Mouse (Mus musculus) CH12.LX (cell line): Measurements from ENCODE around the gene 1110008L16Rik. TPM values are rescaled to one million over a fixed set of nuclear protein-coding genes. Genes with fewer than 3 reads are reported as not detected.
"Not testable (repeated sequence)": the region's sequence is repeated elsewhere in the genome, so short reads cannot be mapped to it uniquely, and the experiment has no call there.

Experiments
- DNase-seq: peaks from one replicate; pipeline ENCODE4 v3.0.0-alpha.2; 2013; ENCODE audit errors: extremely low read depth
- H3K27ac ChIP-seq: 2 replicates; pipeline ENCODE4 v1.5.1; 2012; ENCODE audit warnings: low read depth, mild to moderate bottlenecking, control low read depth, moderate library complexity; ENCODE audit not compliant: insufficient read depth
- H3K27me3 ChIP-seq: replicated peaks from 2 replicates; pipeline ENCODE3; 2012; ENCODE audit warnings: inconsistent platforms
- H3K36me3 ChIP-seq, 2 experiments: replicated peaks in 1 of 2; 2 replicates each; pipeline versions ENCODE3 to v1.6.1; 2012; ENCODE audit warnings: inconsistent platforms in 1 of 2, low read length in 1 of 2, mild to moderate bottlenecking in 1 of 2, mixed read lengths in 1 of 2, moderate library complexity in 1 of 2; ENCODE audit not compliant: control insufficient read depth in 1 of 2, insufficient read depth in 1 of 2
- H3K4me1 ChIP-seq, 2 experiments: 2 replicates each; pipeline ENCODE4 v1.6.1; 2012; ENCODE audit warnings: inconsistent platforms in 1 of 2, moderate library complexity in 1 of 2; ENCODE audit not compliant: insufficient read depth in 2 of 2, control insufficient read depth in 1 of 2
- H3K4me2 ChIP-seq: 2 replicates; pipeline ENCODE4 v1.6.1; 2012; ENCODE audit warnings: low read depth, mild to moderate bottlenecking, control low read depth; ENCODE audit not compliant: poor library complexity, insufficient read depth, severe bottlenecking
- H3K4me3 ChIP-seq, 3 experiments: fragments of 150-350 bp in 1 of 3; sonication (generic) in 1 of 3; replicated peaks in 1 of 3; 2 replicates each; pipeline versions ENCODE3 to v1.5.1; 2011 to 2012; ENCODE audit warnings: low read depth in 2 of 3, low read length in 2 of 3, mild to moderate bottlenecking in 2 of 3, moderate library complexity in 2 of 3, control low read depth in 1 of 3, improper control_type of control experiment in 1 of 3, inconsistent platforms in 1 of 3, mixed read lengths in 1 of 3; ENCODE audit not compliant: poor library complexity in 1 of 3
- H3K79me2 ChIP-seq: replicated peaks from 2 replicates; pipeline ENCODE4 v1.6.1; 2012; ENCODE audit warnings: mild to moderate bottlenecking, moderate library complexity; ENCODE audit not compliant: control insufficient read depth, poor library complexity, insufficient read depth, severe bottlenecking; ENCODE audit errors: extremely low read depth
- H3K9ac ChIP-seq: 2 replicates; pipeline ENCODE4 v1.6.1; 2012; ENCODE audit warnings: low read depth, mild to moderate bottlenecking, control low read depth, moderate library complexity; ENCODE audit not compliant: insufficient read depth
- H3K9me3 ChIP-seq: replicated peaks from 2 replicates; pipeline ENCODE3; 2012; ENCODE audit warnings: low read length, inconsistent platforms, mixed read lengths
- BHLHE40 ChIP-seq: IDR thresholded peaks from 2 replicates; pipeline ENCODE4 v1.6.1; 2011; ENCODE audit warnings: mild to moderate bottlenecking, low read depth, low read length, improper control_type of control experiment
- CHD1 ChIP-seq: IDR thresholded peaks from 2 replicates; pipeline ENCODE4 v1.6.1; 2012; ENCODE audit warnings: low read depth, low read length, improper control_type of control experiment, inconsistent platforms
- CHD2 ChIP-seq: IDR thresholded peaks from 2 replicates; pipeline ENCODE4 v1.6.1; 2011; ENCODE audit warnings: low read length, improper control_type of control experiment
- CTCF ChIP-seq, 2 experiments: IDR thresholded peaks in 1 of 2; conservative IDR thresholded peaks in 1 of 2; 2 replicates each; pipeline ENCODE4 v1.5.1; 2011 to 2012; ENCODE audit warnings: low read depth in 2 of 2, low read length in 2 of 2, improper control_type of control experiment in 1 of 2, inconsistent platforms in 1 of 2, mild to moderate bottlenecking in 1 of 2, moderate library complexity in 1 of 2
- EP300 ChIP-seq: IDR thresholded peaks from 2 replicates; pipeline ENCODE4 v1.6.1; 2011; ENCODE audit warnings: low read length, improper control_type of control experiment
- ETS1 ChIP-seq: conservative IDR thresholded peaks from 2 replicates; pipeline ENCODE4 v1.6.1; 2012; ENCODE audit warnings: low read depth, mild to moderate bottlenecking, inconsistent platforms, low read length, improper control_type of control experiment, moderate library complexity
- GABPA ChIP-seq: IDR thresholded peaks from 2 replicates; pipeline ENCODE4 v1.6.1; 2012; ENCODE audit warnings: low read depth, low read length, improper control_type of control experiment, inconsistent platforms; ENCODE audit not compliant: insufficient replicate concordance
- IRF4 ChIP-seq: IDR thresholded peaks from 2 replicates; pipeline ENCODE4 v1.6.1; 2014; ENCODE audit warnings: low read depth, mild to moderate bottlenecking, inconsistent platforms, low read length, improper control_type of control experiment
- JUND ChIP-seq: conservative IDR thresholded peaks from 2 replicates; pipeline ENCODE4 v1.6.1; 2011; ENCODE audit warnings: low read depth, low read length, improper control_type of control experiment
- MAFK ChIP-seq: IDR thresholded peaks from 2 replicates; pipeline ENCODE4 v1.6.1; 2011; ENCODE audit warnings: low read length, improper control_type of control experiment; ENCODE audit not compliant: insufficient replicate concordance
- MXI1 ChIP-seq: IDR thresholded peaks from 2 replicates; pipeline ENCODE4 v1.6.1; 2011; ENCODE audit warnings: mild to moderate bottlenecking, low read depth, low read length, improper control_type of control experiment
- NRF1 ChIP-seq: IDR thresholded peaks from 2 replicates; pipeline ENCODE4 v1.6.1; 2014; ENCODE audit warnings: low read depth, mild to moderate bottlenecking, inconsistent platforms, low read length, improper control_type of control experiment, moderate library complexity
- PAX5 ChIP-seq: IDR thresholded peaks from 2 replicates; pipeline ENCODE4 v1.6.1; 2012; ENCODE audit warnings: low read length, inconsistent platforms, mixed read lengths
- POLR2A ChIP-seq: IDR thresholded peaks from 2 replicates; pipeline ENCODE4 v1.6.1; 2011; ENCODE audit warnings: low read depth, mild to moderate bottlenecking, improper control_type of control experiment, low read length
- POLR2AphosphoS2 ChIP-seq: IDR thresholded peaks from 2 replicates; pipeline ENCODE4 v1.6.1; 2011; ENCODE audit warnings: low read depth, low read length, improper control_type of control experiment
- RAD21 ChIP-seq: IDR thresholded peaks from 2 replicates; pipeline ENCODE4 v1.6.1; 2011; ENCODE audit warnings: low read depth, mild to moderate bottlenecking, low read length, improper control_type of control experiment, moderate library complexity
- SIN3A ChIP-seq: IDR thresholded peaks from 2 replicates; pipeline ENCODE4 v1.6.1; 2012; ENCODE audit warnings: low read length, improper control_type of control experiment, inconsistent platforms
- TBP ChIP-seq: conservative IDR thresholded peaks from 2 replicates; pipeline ENCODE4 v1.6.1; 2011; ENCODE audit warnings: low read depth, low read length, improper control_type of control experiment
- USF2 ChIP-seq: conservative IDR thresholded peaks from 2 replicates; pipeline ENCODE4 v1.6.1; 2011; ENCODE audit warnings: low read depth, low read length, improper control_type of control experiment
- ZKSCAN1 ChIP-seq: IDR thresholded peaks from 2 replicates; pipeline ENCODE4 v1.6.1; 2012; ENCODE audit warnings: low read depth, inconsistent platforms, low read length, improper control_type of control experiment, borderline replicate concordance
- dilution Hi-C: fragments of 300-500 bp; cut with MboI; formaldehyde crosslinking; loops from 2 replicates; pipeline ENCODE4 v1.14.3; 2020; ENCODE audit warnings: low sequenced_read_pairs; ENCODE audit not compliant: extremely low pct_unique_long_range_greater_than_20kb, extremely low pct_ligation_motif_present
- in situ Hi-C: fragments of 300-500 bp; cut with MboI; formaldehyde crosslinking; loops from 3 replicates; pipeline ENCODE4 v1.14.3; 2019; ENCODE audit warnings: low sequenced_read_pairs, low pct_ligation_motif_present, low pct_unique_long_range_greater_than_20kb, mixed read lengths
- polyA plus RNA-seq: library from polyadenylated mRNA; unstranded; fragments of >175 nt; gene quantifications from 2 replicates; pipeline ENCODE4 v1.2.1, GENCODE M21; 2012; ENCODE audit warnings: low read depth; ENCODE audit not compliant: insufficient read length
- total RNA-seq, 2 experiments: library from RNA; depleted of rRNA; stranded (reverse); fragments of 300-350 nt in 1 of 2; fragments of >200 nt in 1 of 2; gene quantifications; 2 replicates each; pipeline ENCODE4 v1.2.3; 2012 to 2014

1110008L16Rik gene
- total and polyA plus RNA-seq, 3 experiments = 25.7 to 32.6 (median 28.9) TPM

DNA sequence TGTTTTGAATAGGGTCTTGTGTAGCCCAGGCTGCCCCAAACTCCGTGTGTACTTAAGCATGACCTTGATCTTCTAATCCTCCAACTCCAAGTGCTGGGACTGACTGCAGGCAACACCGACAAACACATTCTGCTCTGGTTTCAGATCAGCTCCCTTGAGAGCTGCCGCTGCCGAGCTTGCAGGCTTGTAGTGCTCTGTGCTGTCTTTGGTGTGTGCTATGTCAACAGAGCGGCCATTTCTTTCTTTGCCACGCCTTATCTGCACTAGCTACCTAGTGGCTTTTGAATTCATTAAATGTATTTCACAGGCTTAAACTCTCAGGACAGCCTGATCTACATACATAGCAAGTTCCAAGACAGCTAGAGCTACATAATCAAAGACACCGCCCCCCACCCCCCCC is 34.3 kb downstream of the 1110008L16Rik start:
- no peaks in the 10 kb centered on the region for H3K9me3 ChIP-seq
- H3K27ac ChIP-seq = no peak overlapping the region
- H3K36me3 ChIP-seq = peaks cover 16 to 48% of the 10 kb centered on the region in 2 experiments
- no peak overlapping the region for H3K9ac ChIP-seq
- TF ChIP-seq EP300 = no peak
- no peak for TF ChIP-seq RAD21
- TF ChIP-seq POLR2A = no peak
- TF ChIP-seq BHLHE40 = no peak
- TF ChIP-seq TBP = no peak
- no peak for TF ChIP-seq GABPA
- TF ChIP-seq CHD2 = no peak
- TF ChIP-seq ZKSCAN1 = no peak
- no peak for TF ChIP-seq CTCF (conservative IDR thresholded peaks at IDR 0.05 in 1 of 2, IDR thresholded peaks at IDR 0.05 in 1 of 2; ENCODE audit: low read depth in 2 of 2, low read length in 2 of 2)
- no peak for TF ChIP-seq SIN3A
- TF ChIP-seq USF2 = no peak
- no peak for TF ChIP-seq JUND
- no peak for TF ChIP-seq CHD1
- TF ChIP-seq IRF4 = no peak
- no peak for TF ChIP-seq POLR2AphosphoS2
- TF ChIP-seq MXI1 = no peak
- TF ChIP-seq MAFK = no peak
- no peak for TF ChIP-seq ETS1
- no peak for TF ChIP-seq NRF1
- TF ChIP-seq PAX5 = no peak
- TF ChIP-seq, all 38 proteins: peak for 0
- Histone ChIP-seq H3K4me2 (no peak overlapping the region), H3K27me3 (no peaks in the 10 kb centered on the region), H3K4me3 (no peak overlapping the region), H3K4me1 (no peaks in the 10 kb centered on the region), H3K79me2 (no peaks in the 10 kb centered on the region; the same call in 1 of the 2 replicates)
- dilution Hi-C loops (no loop called here), in situ Hi-C loops (no loop called here)
- no peak for DNase-seq

DNA sequence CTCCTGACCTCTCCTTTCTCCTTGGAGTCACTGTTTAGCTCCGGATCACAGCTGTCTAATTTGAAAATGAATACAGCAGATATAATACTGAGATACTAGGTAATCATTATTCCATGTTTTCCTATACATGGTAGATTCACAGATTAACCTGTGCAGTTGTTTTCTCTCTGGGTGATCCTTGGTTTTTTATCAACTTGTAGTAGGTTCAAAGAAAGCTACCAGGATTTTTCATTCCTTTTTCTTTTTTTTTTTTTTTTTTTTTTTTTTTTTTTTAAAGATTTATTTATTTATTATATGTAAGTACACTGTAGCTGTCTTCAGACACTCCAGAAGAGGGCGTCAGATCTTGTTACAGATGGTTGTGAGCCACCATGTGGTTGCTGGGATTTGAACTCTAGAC is 39.1 kb downstream of the 1110008L16Rik start:
- DNase-seq, H3K4me2 ChIP-seq, dilution Hi-C loops, H3K4me3 ChIP-seq, in situ Hi-C loops, H3K27me3 ChIP-seq, H3K9me3 ChIP-seq, H3K4me1 ChIP-seq, H3K27ac ChIP-seq, H3K79me2 ChIP-seq, H3K9ac ChIP-seq: not testable (repeated sequence)
- H3K36me3 ChIP-seq = peaks cover 10 to 34% of the 10 kb centered on the region in 2 experiments

DNA sequence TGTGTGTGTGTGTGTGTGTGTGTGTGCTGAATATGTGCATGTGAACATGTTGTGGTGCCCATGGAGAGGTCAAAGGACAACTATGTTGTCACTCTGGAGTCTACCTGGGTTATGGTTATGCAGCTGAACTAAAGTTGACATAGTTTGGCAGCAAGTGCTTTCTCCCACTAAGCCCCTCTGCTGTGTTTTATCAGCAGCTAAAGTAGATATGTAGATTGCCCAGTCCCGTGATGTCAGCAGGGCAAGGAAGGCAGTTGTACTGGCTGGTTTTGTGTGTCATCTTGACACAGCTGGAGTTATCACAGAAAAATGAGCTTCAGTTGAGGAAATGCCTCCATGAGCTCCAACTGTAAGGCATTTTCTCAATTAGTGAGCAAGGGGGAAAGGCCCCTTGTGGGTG is 43.7 kb downstream of the 1110008L16Rik start:
- in situ Hi-C loops, H3K4me2 ChIP-seq, H3K9ac ChIP-seq, H3K79me2 ChIP-seq, H3K4me3 ChIP-seq, DNase-seq, H3K27me3 ChIP-seq, dilution Hi-C loops, H3K9me3 ChIP-seq, H3K27ac ChIP-seq: not testable (repeated sequence)
- Histone ChIP-seq H3K36me3 (peaks cover 10 to 55% of the 10 kb centered on the region in 2 experiments), H3K4me1 (peaks cover 5 to 15% of the 10 kb centered on the region in 2 experiments)
